Mouse (Mus musculus) CH12.LX (cell line): Measurements from ENCODE around the gene Pdzd8. TPM values are rescaled to one million over a fixed set of nuclear protein-coding genes. Genes with fewer than 3 reads are reported as not detected.

Source experiments
- DNase-seq: peaks from one replicate; pipeline ENCODE4 v3.0.0-alpha.2; 2013; ENCODE audit errors: extremely low read depth
- H3K27ac ChIP-seq: 2 replicates; pipeline ENCODE4 v1.5.1; 2012; ENCODE audit warnings: low read depth, mild to moderate bottlenecking, control low read depth, moderate library complexity; ENCODE audit not compliant: insufficient read depth
- H3K27me3 ChIP-seq: replicated peaks from 2 replicates; pipeline ENCODE3; 2012; ENCODE audit warnings: inconsistent platforms
- H3K36me3 ChIP-seq, 2 experiments: replicated peaks in 1 of 2; 2 replicates each; pipeline versions ENCODE3 to v1.6.1; 2012; ENCODE audit warnings: inconsistent platforms in 1 of 2, low read length in 1 of 2, mild to moderate bottlenecking in 1 of 2, mixed read lengths in 1 of 2, moderate library complexity in 1 of 2; ENCODE audit not compliant: control insufficient read depth in 1 of 2, insufficient read depth in 1 of 2
- H3K4me1 ChIP-seq, 2 experiments: 2 replicates each; pipeline ENCODE4 v1.6.1; 2012; ENCODE audit warnings: inconsistent platforms in 1 of 2, moderate library complexity in 1 of 2; ENCODE audit not compliant: insufficient read depth in 2 of 2, control insufficient read depth in 1 of 2
- H3K4me2 ChIP-seq: 2 replicates; pipeline ENCODE4 v1.6.1; 2012; ENCODE audit warnings: low read depth, mild to moderate bottlenecking, control low read depth; ENCODE audit not compliant: poor library complexity, insufficient read depth, severe bottlenecking
- H3K4me3 ChIP-seq, 3 experiments: fragments of 150-350 bp in 1 of 3; sonication (generic) in 1 of 3; replicated peaks in 1 of 3; 2 replicates each; pipeline versions ENCODE3 to v1.5.1; 2011 to 2012; ENCODE audit warnings: low read depth in 2 of 3, low read length in 2 of 3, mild to moderate bottlenecking in 2 of 3, moderate library complexity in 2 of 3, control low read depth in 1 of 3, improper control_type of control experiment in 1 of 3, inconsistent platforms in 1 of 3, mixed read lengths in 1 of 3; ENCODE audit not compliant: poor library complexity in 1 of 3
- H3K79me2 ChIP-seq: replicated peaks from 2 replicates; pipeline ENCODE4 v1.6.1; 2012; ENCODE audit warnings: mild to moderate bottlenecking, moderate library complexity; ENCODE audit not compliant: control insufficient read depth, poor library complexity, insufficient read depth, severe bottlenecking; ENCODE audit errors: extremely low read depth
- H3K9ac ChIP-seq: 2 replicates; pipeline ENCODE4 v1.6.1; 2012; ENCODE audit warnings: low read depth, mild to moderate bottlenecking, control low read depth, moderate library complexity; ENCODE audit not compliant: insufficient read depth
- H3K9me3 ChIP-seq: replicated peaks from 2 replicates; pipeline ENCODE3; 2012; ENCODE audit warnings: low read length, inconsistent platforms, mixed read lengths
- CHD1 ChIP-seq: IDR thresholded peaks from 2 replicates; pipeline ENCODE4 v1.6.1; 2012; ENCODE audit warnings: low read depth, low read length, improper control_type of control experiment, inconsistent platforms
- CTCF ChIP-seq, 2 experiments: IDR thresholded peaks in 1 of 2; conservative IDR thresholded peaks in 1 of 2; 2 replicates each; pipeline ENCODE4 v1.5.1; 2011 to 2012; ENCODE audit warnings: low read depth in 2 of 2, low read length in 2 of 2, improper control_type of control experiment in 1 of 2, inconsistent platforms in 1 of 2, mild to moderate bottlenecking in 1 of 2, moderate library complexity in 1 of 2
- EP300 ChIP-seq: IDR thresholded peaks from 2 replicates; pipeline ENCODE4 v1.6.1; 2011; ENCODE audit warnings: low read length, improper control_type of control experiment
- GABPA ChIP-seq: IDR thresholded peaks from 2 replicates; pipeline ENCODE4 v1.6.1; 2012; ENCODE audit warnings: low read depth, low read length, improper control_type of control experiment, inconsistent platforms; ENCODE audit not compliant: insufficient replicate concordance
- MEF2A ChIP-seq: IDR thresholded peaks from 2 replicates; pipeline ENCODE4 v1.6.1; 2014; ENCODE audit warnings: low read depth, mild to moderate bottlenecking, inconsistent platforms, low read length, improper control_type of control experiment, borderline replicate concordance
- NELFE ChIP-seq: IDR thresholded peaks from 2 replicates; pipeline ENCODE4 v1.6.1; 2011; ENCODE audit warnings: low read depth, low read length, improper control_type of control experiment
- PAX5 ChIP-seq: IDR thresholded peaks from 2 replicates; pipeline ENCODE4 v1.6.1; 2012; ENCODE audit warnings: low read length, inconsistent platforms, mixed read lengths
- POLR2A ChIP-seq: IDR thresholded peaks from 2 replicates; pipeline ENCODE4 v1.6.1; 2011; ENCODE audit warnings: low read depth, mild to moderate bottlenecking, improper control_type of control experiment, low read length
- RAD21 ChIP-seq: IDR thresholded peaks from 2 replicates; pipeline ENCODE4 v1.6.1; 2011; ENCODE audit warnings: low read depth, mild to moderate bottlenecking, low read length, improper control_type of control experiment, moderate library complexity
- RCOR1 ChIP-seq: conservative IDR thresholded peaks from 2 replicates; pipeline ENCODE4 v1.6.1; 2012; ENCODE audit warnings: low read depth, mild to moderate bottlenecking, inconsistent platforms, low read length, improper control_type of control experiment
- UBTF ChIP-seq: IDR thresholded peaks from 2 replicates; pipeline ENCODE4 v1.6.1; 2012; ENCODE audit warnings: low read depth, mild to moderate bottlenecking, inconsistent platforms, low read length, improper control_type of control experiment, moderate library complexity
- ZC3H11A ChIP-seq: IDR thresholded peaks from 2 replicates; pipeline ENCODE4 v1.6.1; 2012; ENCODE audit warnings: low read depth, mild to moderate bottlenecking, inconsistent platforms, low read length, improper control_type of control experiment
- ZKSCAN1 ChIP-seq: IDR thresholded peaks from 2 replicates; pipeline ENCODE4 v1.6.1; 2012; ENCODE audit warnings: low read depth, inconsistent platforms, low read length, improper control_type of control experiment, borderline replicate concordance
- dilution Hi-C: fragments of 300-500 bp; cut with MboI; formaldehyde crosslinking; loops from 2 replicates; pipeline ENCODE4 v1.14.3; 2020; ENCODE audit warnings: low sequenced_read_pairs; ENCODE audit not compliant: extremely low pct_unique_long_range_greater_than_20kb, extremely low pct_ligation_motif_present
- in situ Hi-C: fragments of 300-500 bp; cut with MboI; formaldehyde crosslinking; loops from 3 replicates; pipeline ENCODE4 v1.14.3; 2019; ENCODE audit warnings: low sequenced_read_pairs, low pct_ligation_motif_present, low pct_unique_long_range_greater_than_20kb, mixed read lengths
- polyA plus RNA-seq: library from polyadenylated mRNA; unstranded; fragments of >175 nt; gene quantifications from 2 replicates; pipeline ENCODE4 v1.2.1, GENCODE M21; 2012; ENCODE audit warnings: low read depth; ENCODE audit not compliant: insufficient read length
- total RNA-seq, 2 experiments: library from RNA; depleted of rRNA; stranded (reverse); fragments of 300-350 nt in 1 of 2; fragments of >200 nt in 1 of 2; gene quantifications; 2 replicates each; pipeline ENCODE4 v1.2.3; 2012 to 2014

Gene Pdzd8
- total and polyA plus RNA-seq, 3 experiments = 14.5 to 22.8 (median 20.2) TPM

DNA sequence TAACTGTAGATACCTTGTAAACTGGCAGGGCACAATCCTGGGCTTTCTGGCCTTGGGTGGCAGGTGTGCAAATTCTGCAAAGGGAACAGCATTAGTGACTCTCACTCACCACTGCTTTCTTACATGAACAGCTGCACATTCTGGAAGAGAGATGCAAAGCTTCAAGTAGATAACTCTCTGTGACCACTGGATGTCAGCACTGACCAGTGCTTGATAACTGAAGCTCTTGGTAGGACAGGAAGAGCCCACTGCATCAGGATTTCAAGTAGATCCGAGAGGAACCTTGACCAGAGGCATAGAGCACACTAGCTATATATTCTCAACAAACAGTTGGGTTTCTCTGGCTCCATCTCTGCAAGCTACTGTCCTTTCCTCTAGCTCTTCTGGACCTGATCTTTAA lies 34.4 kb upstream of the Pdzd8 start:
- no peak overlapping the region for H3K9ac ChIP-seq
- no peaks in the 10 kb centered on the region for H3K79me2 ChIP-seq
- H3K36me3 ChIP-seq = no peaks in the 10 kb centered on the region
- no peak for TF ChIP-seq ZKSCAN1
- no peak for TF ChIP-seq NELFE
- TF ChIP-seq RCOR1 = no peak
- no peak for TF ChIP-seq GABPA
- no peak for TF ChIP-seq POLR2A
- TF ChIP-seq RAD21 = peak; percentile 39
- TF ChIP-seq CTCF (conservative IDR thresholded peaks at IDR 0.05 in 1 of 2, IDR thresholded peaks at IDR 0.05 in 1 of 2; ENCODE audit: low read depth in 2 of 2, low read length in 2 of 2) = peak in 1 of 2 experiments; percentile 44; a peak in 2 of 4 replicates
- no peak for TF ChIP-seq PAX5
- no peak for TF ChIP-seq EP300
- no peak for TF ChIP-seq MEF2A
- TF ChIP-seq, all 38 proteins: peak for 2
- dilution Hi-C loops = no loop called here
- no peak overlapping the region for H3K4me3 ChIP-seq
- DNase-seq = no peak
- no peak overlapping the region for H3K4me2 ChIP-seq
- in situ Hi-C loops = no loop called here
- H3K27me3 ChIP-seq = no peaks in the 10 kb centered on the region
- peaks cover 0 to 1% of the 10 kb centered on the region in 2 experiments; a peak in 2 of 4 replicates for H3K4me1 ChIP-seq
- H3K9me3 ChIP-seq = peaks cover 5% of the 10 kb centered on the region
- H3K27ac ChIP-seq = no peak overlapping the region

DNA sequence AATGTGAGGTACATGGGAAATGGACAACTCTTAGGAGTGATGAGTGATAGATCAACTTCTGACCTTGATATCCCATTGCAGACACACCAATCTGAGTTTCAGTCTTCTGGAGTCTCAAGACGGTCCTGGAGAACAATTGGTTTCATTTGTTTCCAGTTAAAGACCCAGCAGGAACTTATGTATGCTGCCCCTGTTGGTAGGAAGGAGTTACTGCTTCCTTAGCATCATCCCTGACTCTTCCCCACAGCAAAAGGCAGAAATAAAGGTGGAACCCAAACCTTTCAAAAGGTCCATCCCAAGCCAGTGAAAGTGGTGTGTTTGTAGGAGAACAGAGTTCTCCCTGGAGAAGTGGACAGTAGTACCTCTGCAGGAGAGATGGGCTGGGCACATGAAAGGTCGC lies 30.9 kb upstream of the Pdzd8 start:
- H3K27ac ChIP-seq = no peak overlapping the region
- H3K27me3 ChIP-seq = no peaks in the 10 kb centered on the region
- no peaks in the 10 kb centered on the region for H3K79me2 ChIP-seq
- no peaks in the 10 kb centered on the region for H3K36me3 ChIP-seq
- H3K4me3 ChIP-seq = no peak overlapping the region
- DNase-seq = no peak
- TF ChIP-seq MEF2A (no peak), POLR2A (no peak), CTCF (conservative IDR thresholded peaks at IDR 0.05 in 1 of 2, IDR thresholded peaks at IDR 0.05 in 1 of 2; ENCODE audit: low read depth in 2 of 2, low read length in 2 of 2) (peak; percentile 43 to 56; a peak in 3 of 4 replicates), ZC3H11A (no peak)
- peaks cover 7% of the 10 kb centered on the region for H3K9me3 ChIP-seq
- H3K4me1 ChIP-seq = peaks cover 0 to 6% of the 10 kb centered on the region in 2 experiments; a peak in 2 of 4 replicates
- dilution Hi-C loops (no loop called here), in situ Hi-C loops (no loop called here)
- no peak overlapping the region for H3K4me2 ChIP-seq
- H3K9ac ChIP-seq = no peak overlapping the region

DNA sequence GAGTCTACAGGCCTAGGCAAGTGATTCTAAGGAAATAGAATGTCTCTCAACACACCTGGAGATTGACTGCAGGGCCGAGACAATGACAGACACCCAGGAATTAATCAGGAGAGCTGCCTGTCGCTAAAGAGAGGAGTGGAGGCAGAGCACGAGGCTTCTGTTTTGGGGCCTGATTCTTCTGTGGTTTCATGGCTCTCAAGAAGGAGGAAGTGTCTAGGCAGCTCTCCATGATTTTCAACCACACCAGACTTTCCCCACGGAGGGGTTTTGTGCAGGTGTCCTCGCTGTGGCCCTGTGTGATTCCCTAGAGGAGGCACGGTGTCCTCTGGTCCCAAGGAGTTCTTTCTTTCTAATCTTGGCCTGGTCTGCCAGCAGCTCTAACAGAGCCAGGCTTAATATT lies 29.4 kb upstream of the Pdzd8 start:
- no peak for DNase-seq

More for the DNA sequence above, 29.4 kb upstream of the Pdzd8 start:
- in situ Hi-C loops (no loop called here), dilution Hi-C loops (no loop called here)
- Histone ChIP-seq H3K36me3 (no peaks in the 10 kb centered on the region), H3K4me1 (peaks cover 0 to 6% of the 10 kb centered on the region in 2 experiments; a peak in 2 of 4 replicates), H3K27ac (no peak overlapping the region), H3K4me3 (no peak overlapping the region), H3K27me3 (no peaks in the 10 kb centered on the region), H3K9me3 (peaks cover 7% of the 10 kb centered on the region), H3K79me2 (no peaks in the 10 kb centered on the region), H3K9ac (no peak overlapping the region), H3K4me2 (no peak overlapping the region)
- TF ChIP-seq CHD1 = no peak
- TF ChIP-seq UBTF = no peak
